Mouse (Mus musculus) forebrain, embryonic 12.5 days (tissue): ENCODE measurements around the gene Ubqln4. TPM values are rescaled to one million over a fixed set of nuclear protein-coding genes. Genes with fewer than 3 reads are reported as not detected.
"Not testable (repeated sequence)": the region's sequence is repeated elsewhere in the genome, so short reads cannot be mapped to it uniquely, and the experiment has no call there.

Experiments used
- ATAC-seq: fragments of 200-750 bp; cut with Nextera tagmentation; 2 replicates; pipeline ENCODE4 v1.8.0; 2017; ENCODE audit warnings: moderate TSS enrichment; ENCODE audit not compliant: low FRiP score
- H3K27ac ChIP-seq: fragments of 300-500 bp; sonication (generic); 2 replicates; pipeline ENCODE4 v1.5.1; 2016; ENCODE audit warnings: mild to moderate bottlenecking
- H3K27me3 ChIP-seq: fragments of 300-500 bp; sonication (generic); 2 replicates; pipeline ENCODE4 v1.6.1; 2016; ENCODE audit warnings: mild to moderate bottlenecking
- H3K36me3 ChIP-seq: fragments of 300-500 bp; sonication (generic); replicated peaks from 2 replicates; pipeline ENCODE4 v1.6.1; 2016; ENCODE audit warnings: mild to moderate bottlenecking
- H3K4me1 ChIP-seq: fragments of 300-500 bp; sonication (generic); 2 replicates; pipeline ENCODE4 v1.6.1; 2016
- H3K4me2 ChIP-seq: fragments of 300-500 bp; sonication (generic); 2 replicates; pipeline ENCODE4 v1.6.1; 2016; ENCODE audit warnings: mild to moderate bottlenecking, moderate library complexity
- H3K4me3 ChIP-seq: fragments of 300-500 bp; sonication (generic); replicated peaks from 2 replicates; pipeline ENCODE4 v1.5.1; 2016; ENCODE audit warnings: mild to moderate bottlenecking
- H3K9ac ChIP-seq: fragments of 300-500 bp; sonication (generic); 2 replicates; pipeline ENCODE4 v1.6.1; 2016; ENCODE audit warnings: mild to moderate bottlenecking
- H3K9me3 ChIP-seq: fragments of 300-500 bp; sonication (generic); 2 replicates; pipeline ENCODE4 v1.6.1; 2016
- WGBS: fragments of 180-500 bp; shearing (Covaris S2); methylation state at CpG from one replicate; pipeline ENCODE4 v1.1.7; 2016; 5-methylcytosine and 5-hydroxymethylcytosine counted together
- polyA plus RNA-seq: library from polyadenylated mRNA; unstranded; fragments of >200 nt; fragmentation: Nextera tagmentation; extraction: Ambion mirVana; gene quantifications from 2 replicates; pipeline ENCODE4 v1.2.1, GENCODE M21; 2016

Gene Ubqln4
- polyA plus RNA-seq, 1 experiment from 2014 or later: 64.4 TPM

- H3K36me3 ChIP-seq: no peaks in the 10 kb centered on the region
- H3K27me3 ChIP-seq: peaks cover 7% of the 10 kb centered on the region
- ATAC-seq: no peak
- WGBS: 32% methylated on average over 6 of the region's 6 CpGs
- H3K27ac ChIP-seq: no peak overlapping the region
- no peaks in the 10 kb centered on the region for H3K9me3 ChIP-seq
- no peak overlapping the region for H3K4me3 ChIP-seq
- no peak overlapping the region for H3K4me2 ChIP-seq
- H3K4me1 ChIP-seq: peaks cover 12% of the 10 kb centered on the region
- H3K9ac ChIP-seq: no peak overlapping the region
Measured at GRCm38 (mm10) chr3:88603714-88604161, 50.2 kb downstream of the Ubqln4 start.

DNA sequence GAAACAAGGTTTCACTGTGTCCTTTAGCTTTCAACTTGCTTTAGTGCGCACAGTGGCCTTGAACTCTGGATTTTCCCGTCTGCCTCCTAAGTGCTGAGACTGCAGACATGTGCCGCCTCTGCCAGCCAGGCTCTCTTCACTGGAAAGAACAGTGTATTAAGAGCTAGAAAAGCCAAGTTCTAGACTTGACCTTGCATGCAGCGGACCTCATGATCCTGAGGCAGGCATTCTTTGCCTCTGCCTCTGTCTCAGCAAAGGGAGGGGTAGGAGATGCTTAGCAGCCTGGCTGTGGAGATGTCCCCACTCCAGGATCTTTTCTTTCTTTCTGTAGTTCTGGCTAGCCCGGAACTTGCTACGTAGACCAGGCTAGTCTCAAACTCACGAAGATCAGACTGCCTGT, 51.3 kb downstream of the Ubqln4 start:
- peaks cover 7% of the 10 kb centered on the region for H3K27me3 ChIP-seq
- peaks cover 12% of the 10 kb centered on the region for H3K4me1 ChIP-seq
- H3K9me3 ChIP-seq: no peaks in the 10 kb centered on the region
- H3K9ac ChIP-seq: no peak overlapping the region
- H3K27ac ChIP-seq: no peak overlapping the region
- WGBS: 87% methylated on average over 7 of the region's 7 CpGs
- no peak for ATAC-seq
- H3K4me3 ChIP-seq: no peak overlapping the region
- H3K4me2 ChIP-seq: no peak overlapping the region
- no peaks in the 10 kb centered on the region for H3K36me3 ChIP-seq

GRCm38 (mm10) chr3:88605666-88606065, 52.1 kb downstream of the Ubqln4 start, which contains the start of gene Arhgef2:
Gene Arhgef2 (plus strand): TSS chr3:88605966.
- not testable (repeated sequence) for H3K9me3 ChIP-seq, H3K27ac ChIP-seq, H3K9ac ChIP-seq, ATAC-seq, H3K27me3 ChIP-seq, H3K36me3 ChIP-seq
- H3K4me1 ChIP-seq: peaks cover 12% of the 10 kb centered on the region
- WGBS: 92% methylated on average over 2 of the region's 2 CpGs
- peak within 1 kb of the TSS; percentile 58; the same call in 1 of the 2 replicates for H3K4me2 ChIP-seq
- H3K4me3 ChIP-seq: peak within 1 kb of the TSS; percentile 29

DNA sequence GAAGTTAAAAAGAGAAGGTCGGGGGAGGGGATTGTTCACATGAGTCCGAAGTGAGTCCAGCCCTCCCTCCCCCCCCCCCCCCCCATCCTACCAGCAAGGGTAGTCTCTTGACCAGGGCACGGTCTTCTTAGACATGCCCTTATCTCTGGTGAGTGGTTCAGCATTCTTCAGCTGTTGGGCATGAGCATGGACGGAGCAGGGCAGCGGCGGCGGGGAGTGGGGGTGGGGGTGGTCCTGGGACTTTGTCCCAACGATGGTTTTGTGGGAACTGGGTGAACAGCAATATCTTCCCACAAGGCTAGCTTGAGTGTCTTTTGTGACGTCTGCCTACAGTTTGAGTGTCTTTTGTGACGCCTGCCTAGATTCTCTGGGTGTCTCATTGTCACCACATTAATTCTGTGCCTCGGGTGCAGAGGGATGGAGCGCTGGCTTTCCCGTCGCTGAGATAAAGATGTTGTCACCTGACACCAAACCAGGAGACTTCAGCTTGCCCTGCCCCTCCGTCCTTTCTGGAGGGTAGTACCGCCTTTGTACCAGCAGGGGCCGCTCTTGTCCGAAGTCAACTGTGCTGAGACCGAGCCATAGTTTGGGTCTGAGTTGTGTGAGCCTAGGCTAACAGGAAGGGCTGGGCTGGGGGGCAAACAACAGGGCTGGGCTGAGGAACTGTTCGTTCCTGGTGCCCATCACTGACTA, 53.7 kb downstream of the Ubqln4 start:
- no peak overlapping the region for H3K27ac ChIP-seq
- WGBS: 0% methylated on average over 20 of the region's 20 CpGs
- H3K4me3 ChIP-seq: peak overlapping the region; percentile 29
- H3K9me3 ChIP-seq: no peaks in the 10 kb centered on the region
- H3K4me1 ChIP-seq: peaks cover 12% of the 10 kb centered on the region
- peaks cover 7% of the 10 kb centered on the region for H3K27me3 ChIP-seq
- H3K4me2 ChIP-seq: peak overlapping the region; percentile 58
- peak overlapping the region; percentile 48 for H3K9ac ChIP-seq
- ATAC-seq: peak; percentile 91
- H3K36me3 ChIP-seq: no peaks in the 10 kb centered on the region

DNA sequence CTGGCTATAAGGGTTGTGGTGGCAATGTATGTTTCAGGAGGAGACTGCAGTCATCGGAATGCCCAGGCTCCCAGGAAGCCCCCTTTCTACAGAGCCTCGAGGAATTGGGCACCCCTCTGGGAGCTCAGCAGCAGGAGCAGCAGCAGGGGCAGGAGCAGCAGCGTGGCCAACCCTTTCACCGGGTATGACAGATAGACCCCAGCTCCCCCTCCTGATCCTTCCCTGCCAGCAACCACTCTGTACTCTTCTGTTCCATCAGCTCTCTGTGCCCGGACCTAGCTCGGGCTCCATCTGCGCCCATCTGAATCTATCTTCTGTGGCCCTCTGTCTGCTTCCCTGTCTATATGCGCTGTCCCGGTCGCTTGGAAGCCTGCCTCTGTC, 54.2 kb downstream of the Ubqln4 start:
- Histone ChIP-seq H3K9ac (peak overlapping the region; percentile 40; the same call in 1 of the 2 replicates), H3K4me1 (peaks cover 12% of the 10 kb centered on the region), H3K9me3 (no peaks in the 10 kb centered on the region), H3K4me2 (peak overlapping the region; percentile 58), H3K4me3 (peak overlapping the region; percentile 29; the same call in 1 of the 2 replicates), H3K27me3 (peaks cover 7% of the 10 kb centered on the region), H3K27ac (no peak overlapping the region), H3K36me3 (no peaks in the 10 kb centered on the region)
- ATAC-seq: peak; percentile 25; the same call in 1 of the 2 replicates
- WGBS: 18% methylated on average over 10 of the region's 10 CpGs

GRCm38 (mm10) chr3:88609066-88609465, 55.5 kb downstream of the Ubqln4 start:
- no peaks in the 10 kb centered on the region for H3K36me3 ChIP-seq
- H3K4me2 ChIP-seq: no peak overlapping the region
- H3K27me3 ChIP-seq: peaks cover 7% of the 10 kb centered on the region
- H3K4me1 ChIP-seq: peaks cover 12% of the 10 kb centered on the region
- H3K9me3 ChIP-seq: no peaks in the 10 kb centered on the region
- no peak for ATAC-seq
- H3K27ac ChIP-seq: no peak overlapping the region
- WGBS: 76% methylated on average over 4 of the region's 4 CpGs
- H3K9ac ChIP-seq: no peak overlapping the region
- H3K4me3 ChIP-seq: no peak overlapping the region

DNA sequence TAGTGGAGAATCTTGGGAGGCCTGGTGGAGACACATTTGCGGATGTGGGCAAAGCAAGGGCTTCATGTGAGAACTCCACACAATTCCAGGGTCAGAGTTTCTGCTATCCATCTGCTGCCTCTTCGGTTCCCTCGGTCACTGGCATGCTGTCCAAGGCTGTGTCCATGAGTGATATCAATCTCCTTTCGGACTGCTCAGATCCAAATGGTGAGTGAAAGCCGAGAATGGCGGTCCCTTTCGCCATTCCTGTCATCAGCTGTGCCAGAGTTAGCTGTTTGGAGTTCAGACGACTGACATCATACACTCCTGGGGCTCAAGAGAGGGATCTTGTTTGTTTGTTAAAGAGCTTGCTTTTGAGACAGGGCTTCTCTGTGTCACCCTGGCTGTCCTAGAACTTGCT, 60.9 kb downstream of the Ubqln4 start:
- Histone ChIP-seq H3K4me1 (peaks cover 11% of the 10 kb centered on the region; the same call in 1 of the 2 replicates), H3K4me3 (no peak overlapping the region), H3K9me3 (no peaks in the 10 kb centered on the region), H3K27ac (no peak overlapping the region), H3K9ac (no peak overlapping the region), H3K27me3 (no peaks in the 10 kb centered on the region), H3K36me3 (no peaks in the 10 kb centered on the region), H3K4me2 (no peak overlapping the region)
- no peak for ATAC-seq
- 81% methylated on average over 8 of the region's 8 CpGs for whole genome bisulfite sequencing

DNA sequence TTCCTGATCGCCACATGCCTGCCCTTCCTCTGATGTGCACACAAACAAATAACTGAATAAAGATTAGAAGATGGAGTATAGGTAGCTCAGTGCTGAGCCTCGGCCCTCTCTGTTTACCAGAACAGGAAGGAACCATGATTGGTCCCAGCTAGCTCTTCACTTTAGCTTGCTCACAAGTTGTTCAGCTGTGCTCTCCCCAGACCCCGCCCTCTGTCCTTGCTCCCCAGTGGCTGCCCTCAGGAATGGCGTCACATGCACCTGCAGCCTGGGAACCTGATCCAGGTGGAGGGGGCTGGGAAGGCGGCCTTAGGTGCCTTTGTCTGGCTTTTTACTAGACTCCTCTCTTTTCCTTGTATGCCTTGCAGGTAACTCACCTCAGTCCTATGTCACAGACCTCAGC, 61.6 kb downstream of the Ubqln4 start:
- no peak overlapping the region for H3K9ac ChIP-seq

GRCm38 (mm10) chr3:88615902-88616391, 62.4 kb downstream of the Ubqln4 start:
- Histone ChIP-seq H3K36me3 (no peaks in the 10 kb centered on the region), H3K9ac (no peak overlapping the region), H3K27me3 (no peaks in the 10 kb centered on the region), H3K27ac (no peak overlapping the region), H3K4me3 (no peak overlapping the region), H3K4me2 (no peak overlapping the region), H3K4me1 (peaks cover 20% of the 10 kb centered on the region), H3K9me3 (no peaks in the 10 kb centered on the region)
- WGBS: 46% methylated on average over 9 of the region's 9 CpGs
- no peak for ATAC-seq

More for the DNA sequence above, 61.6 kb downstream of the Ubqln4 start:
- no peak overlapping the region for H3K27ac ChIP-seq
- no peak for ATAC-seq
- 78% methylated on average over 5 of the region's 5 CpGs for WGBS
- H3K36me3 ChIP-seq: no peaks in the 10 kb centered on the region
- no peaks in the 10 kb centered on the region for H3K9me3 ChIP-seq
- H3K27me3 ChIP-seq: no peaks in the 10 kb centered on the region
- peaks cover 12% of the 10 kb centered on the region for H3K4me1 ChIP-seq
- no peak overlapping the region for H3K4me2 ChIP-seq
- no peak overlapping the region for H3K4me3 ChIP-seq

GRCm38 (mm10) chr3:88616951-88617500, 63.5 kb downstream of the Ubqln4 start:
- ATAC-seq: no peak
- 81% methylated on average over 3 of the region's 3 CpGs for WGBS
- peaks cover 20% of the 10 kb centered on the region for H3K4me1 ChIP-seq
- no peak overlapping the region for H3K4me2 ChIP-seq
- H3K27ac ChIP-seq: no peak overlapping the region
- no peaks in the 10 kb centered on the region for H3K36me3 ChIP-seq
- no peak overlapping the region for H3K9ac ChIP-seq
- H3K9me3 ChIP-seq: no peaks in the 10 kb centered on the region
- no peak overlapping the region for H3K4me3 ChIP-seq
- H3K27me3 ChIP-seq: no peaks in the 10 kb centered on the region

DNA sequence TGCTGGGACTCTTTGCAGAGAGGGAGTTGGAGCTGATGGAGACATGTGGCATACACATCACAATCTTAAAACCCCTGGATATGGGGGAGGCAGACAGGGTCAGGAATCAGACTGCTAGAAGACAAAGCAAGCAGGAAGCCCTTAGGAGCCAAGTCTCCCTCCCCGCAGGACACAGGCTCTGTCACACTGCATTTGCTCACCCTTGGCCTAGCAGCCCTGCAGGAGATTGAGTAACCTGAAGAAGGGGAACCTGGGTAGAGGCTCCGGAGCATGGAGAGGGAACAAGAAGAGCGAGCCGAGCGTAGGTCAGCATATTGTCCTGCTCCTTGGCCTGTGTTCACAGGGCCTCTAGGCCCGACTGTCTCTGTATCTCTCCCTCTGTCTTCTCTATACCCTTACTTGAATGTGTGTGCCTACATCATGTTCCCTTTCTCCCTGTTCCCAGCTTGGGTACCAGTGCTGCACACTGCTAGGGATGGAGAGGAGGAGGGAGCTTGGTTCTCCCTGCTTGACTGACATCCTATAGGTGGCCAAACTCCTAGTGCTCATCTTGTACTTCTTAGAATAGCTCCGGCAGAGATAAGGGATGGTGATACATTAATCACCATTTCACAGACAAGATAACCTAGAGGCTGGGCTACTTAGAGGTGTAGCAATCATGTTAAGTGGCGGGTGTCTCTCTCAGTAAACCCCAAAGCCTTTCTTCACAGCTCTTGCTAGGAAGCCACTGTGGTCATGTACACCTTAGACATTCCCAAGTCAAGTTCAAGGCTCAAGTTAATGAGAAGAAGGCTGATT, 64.7 kb downstream of the Ubqln4 start:
- H3K27me3 ChIP-seq: no peaks in the 10 kb centered on the region
- H3K27ac ChIP-seq: no peak overlapping the region
- no peak overlapping the region for H3K4me2 ChIP-seq
- H3K9ac ChIP-seq: no peak overlapping the region
- H3K36me3 ChIP-seq: no peaks in the 10 kb centered on the region
- WGBS: 77% methylated on average over 8 of the region's 8 CpGs
- H3K4me3 ChIP-seq: no peak overlapping the region
- H3K9me3 ChIP-seq: no peaks in the 10 kb centered on the region
- peaks cover 20% of the 10 kb centered on the region for H3K4me1 ChIP-seq
- no peak for ATAC-seq
